Comparison of ENCODE assay signal across 27 mouse cellular contexts in the genomic region with DNA sequence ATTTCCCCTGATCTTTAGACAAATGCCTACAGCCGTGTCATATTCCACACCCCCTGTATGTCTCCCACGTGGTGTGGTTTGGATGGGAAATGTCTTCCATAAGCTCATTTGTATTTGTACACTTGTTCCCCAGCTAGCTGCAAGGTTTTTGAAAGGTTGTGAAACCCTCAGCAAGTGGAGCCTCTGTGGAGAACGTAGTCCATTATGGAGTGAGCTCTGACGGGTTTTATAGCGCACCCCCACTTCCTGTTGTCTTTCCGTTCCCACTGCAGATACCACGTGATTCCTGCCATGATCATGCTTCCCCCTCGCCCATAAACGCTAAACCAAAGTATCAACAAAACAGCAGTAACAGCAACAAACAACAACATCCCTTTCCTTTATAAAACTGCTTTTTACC.
"Had no signal": no experiment of that assay in that cellular context is flagged by ENCODE, and none has a peak within 500 bp of the region (broad histone marks: within the 10 kb centered on the region; RNA-seq: fewer than 3 reads in every experiment).

No protein-coding gene starts in this region.

- DNase-seq: gastrocnemius, postnatal 14 days; gastrocnemius, postnatal 36 days; heart, adult 18-20 months; heart, postnatal 10 days; heart, postnatal 4 days; kidney, adult 2 months; kidney, adult 9 months; kidney, postnatal 10 days; kidney, postnatal 25 days; kidney, postnatal 4 days; layer of hippocampus, postnatal 36 days; left cerebral cortex, postnatal 4 days had no signal

- ATAC-seq: hindbrain, embryonic 16.5 days; inflammation-experienced regulatory T-cells, adult 6 months; intestine, embryonic 15.5 days; intestine, postnatal 0 days; liver, embryonic 12.5 days had no signal

- H3K9me3 ChIP-seq: heart, embryonic 10.5 days; heart, embryonic 12.5 days; hindbrain, embryonic 10.5 days; hindbrain, embryonic 12.5 days; intestine, embryonic 15.5 days; kidney, embryonic 15.5 days; limb, embryonic 13.5 days; limb, embryonic 15.5 days; liver, embryonic 12.5 days had no signal

- H3K4me3 ChIP-seq: heart, embryonic 10.5 days; heart, embryonic 12.5 days; hindbrain, embryonic 10.5 days; hindbrain, embryonic 12.5 days; intestine, embryonic 15.5 days; kidney, embryonic 15.5 days; layer of hippocampus, adult 2 months; limb, embryonic 13.5 days; limb, embryonic 15.5 days; liver, embryonic 12.5 days had no signal

- H3K9ac ChIP-seq: heart, embryonic 12.5 days; hindbrain, embryonic 12.5 days; hindbrain, embryonic 14.5 days; intestine, embryonic 15.5 days; kidney, embryonic 15.5 days; limb, embryonic 13.5 days; limb, embryonic 15.5 days; liver, embryonic 12.5 days; liver, embryonic 14.5 days had no signal

- H3K4me2 ChIP-seq: heart, embryonic 12.5 days; hindbrain, embryonic 12.5 days; hindbrain, embryonic 14.5 days; intestine, embryonic 15.5 days; kidney, embryonic 15.5 days; limb, embryonic 13.5 days; limb, embryonic 15.5 days; liver, embryonic 12.5 days had no signal

- H3K27ac ChIP-seq: heart, embryonic 10.5 days; hindbrain, embryonic 10.5 days; hindbrain, embryonic 12.5 days; hindbrain, embryonic 14.5 days; intestine, embryonic 15.5 days; kidney, embryonic 15.5 days; layer of hippocampus, adult 2 months; limb, embryonic 13.5 days; limb, embryonic 15.5 days; liver, embryonic 12.5 days; liver, embryonic 14.5 days had no signal

- H3K36me3 ChIP-seq: heart, embryonic 10.5 days; heart, embryonic 12.5 days; hindbrain, embryonic 10.5 days; hindbrain, embryonic 12.5 days; intestine, embryonic 15.5 days; kidney, embryonic 15.5 days; limb, embryonic 13.5 days; limb, embryonic 15.5 days; liver, embryonic 12.5 days had no signal

- H3K4me1 ChIP-seq: intestine, embryonic 15.5 days; kidney, embryonic 15.5 days; liver, embryonic 12.5 days had no signal

- H3K27me3 ChIP-seq: heart, embryonic 12.5 days; hindbrain, embryonic 12.5 days; intestine, embryonic 15.5 days; kidney, embryonic 15.5 days; limb, embryonic 13.5 days; limb, embryonic 15.5 days; liver, embryonic 12.5 days had no signal
